Mouse (Mus musculus): ENCODE measurements around the gene Gltpd2.
"Not testable (repeated sequence)": the region's sequence is repeated elsewhere in the genome, so short reads cannot be mapped to it uniquely, and the experiment has no call there.

The Gltpd2 gene

DNA sequence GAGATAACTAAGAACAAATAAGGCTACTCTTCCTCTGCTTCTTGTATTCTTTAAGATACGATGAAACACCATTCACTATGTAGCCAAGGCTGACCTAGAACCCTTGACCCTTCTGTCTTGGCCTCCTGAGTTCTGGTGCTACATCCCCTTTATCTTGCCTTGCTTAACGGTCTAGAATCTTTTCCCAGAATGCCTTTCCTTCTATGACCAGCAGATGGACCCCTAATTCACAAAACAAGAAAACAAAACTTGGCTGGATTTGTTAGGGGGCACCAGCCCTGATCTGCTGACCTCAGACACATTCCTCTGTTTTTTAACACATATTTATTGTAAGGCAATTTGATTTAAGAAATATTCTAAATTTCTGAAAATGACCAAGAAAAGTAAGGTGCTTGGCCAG is 2.6 kb upstream of the Gltpd2 start:
- in situ Hi-C loops (cut with MboI): loop anchor here (10.0 kb wide), 1 partner anchor 238 kb away; no protein-coding TSS in a partner anchor

DNA sequence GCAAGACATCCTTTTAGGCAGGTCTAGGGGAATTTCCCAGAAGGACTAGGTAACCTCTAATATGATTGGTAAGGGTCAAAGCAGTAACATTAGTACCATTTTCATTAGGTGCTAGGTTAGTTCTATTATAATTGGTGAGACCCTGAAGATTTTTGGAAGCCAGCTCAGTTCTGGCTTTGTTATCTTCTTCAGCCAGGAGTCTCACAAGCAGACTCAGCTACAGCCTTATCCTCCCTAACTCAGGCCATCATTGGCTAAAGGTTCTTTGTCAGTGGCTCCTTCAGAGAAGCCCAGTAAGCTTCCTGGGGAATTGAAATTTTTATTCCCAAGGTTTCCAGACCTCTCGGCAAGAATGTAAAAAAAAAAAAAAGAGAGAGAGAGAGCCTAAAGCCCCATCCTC is 560 bp upstream of the Gltpd2 start:
- in situ Hi-C loops (cut with MboI): loop anchor here (10.0 kb wide), 1 partner anchor 236 kb away; no protein-coding TSS in a partner anchor

DNA sequence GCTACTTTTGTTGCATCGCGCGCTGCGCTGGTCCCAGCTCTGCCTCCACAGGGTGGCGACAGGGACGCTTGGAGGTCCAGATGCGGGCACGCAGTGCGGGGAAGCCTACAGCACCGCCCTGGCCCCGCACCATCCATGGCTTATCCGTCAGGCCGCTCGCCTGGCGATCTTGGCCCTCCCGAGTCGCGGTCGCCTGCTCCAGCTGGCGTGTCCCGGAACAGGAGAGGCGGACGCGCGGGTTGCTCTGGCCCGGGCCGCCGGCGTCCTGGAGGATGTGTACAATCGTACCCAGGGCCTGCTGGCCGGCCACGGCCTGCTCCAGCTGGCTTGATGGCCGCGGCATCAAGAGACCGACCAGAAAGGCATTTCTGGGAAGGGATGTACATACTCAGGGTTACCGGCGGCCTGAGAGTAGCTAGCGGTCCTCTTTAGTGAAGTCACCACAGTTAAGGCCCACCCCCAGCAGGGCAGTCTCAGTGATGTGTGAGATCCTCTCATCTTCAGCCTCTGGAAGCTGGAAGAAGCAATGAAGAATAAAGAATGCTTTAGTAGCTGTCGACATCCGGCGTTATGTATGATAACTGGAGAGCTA is 1.3 kb downstream of the Gltpd2 start:
- in situ Hi-C loops (cut with MboI): no loop called here

DNA sequence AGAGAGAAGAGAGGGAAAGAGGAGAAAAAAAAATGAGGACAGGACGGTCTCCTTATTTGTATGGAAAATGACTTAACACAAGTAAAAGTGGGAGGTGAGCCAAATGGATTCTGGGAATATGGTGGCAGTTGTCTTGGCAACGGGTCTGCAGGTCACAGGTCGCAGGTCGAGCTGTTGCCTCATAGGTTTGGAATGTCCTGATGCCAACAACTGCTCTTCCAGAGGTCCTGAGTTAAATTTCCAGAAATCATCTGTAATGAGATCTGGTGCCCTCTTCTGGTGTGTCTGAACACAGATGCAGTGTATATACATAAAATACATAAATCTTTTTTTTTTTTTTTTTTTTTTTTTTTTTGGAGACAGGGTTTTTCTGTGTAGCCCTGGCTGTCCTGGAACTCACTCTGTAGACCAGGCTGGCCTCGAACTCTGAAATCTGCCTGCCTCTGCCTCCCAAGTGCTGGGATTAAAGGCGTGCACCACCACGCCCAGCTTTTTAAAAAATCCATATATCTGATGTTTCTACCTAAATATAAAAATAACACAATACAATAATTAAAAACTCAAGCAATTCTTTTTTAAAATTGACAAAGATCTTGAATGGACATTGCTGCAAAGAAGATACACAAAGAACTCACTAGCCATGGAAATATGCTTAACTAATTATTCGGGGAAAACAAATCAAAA is 4.5 kb downstream of the Gltpd2 start:
- in situ Hi-C loops (cut with MboI): not testable (repeated sequence)

DNA sequence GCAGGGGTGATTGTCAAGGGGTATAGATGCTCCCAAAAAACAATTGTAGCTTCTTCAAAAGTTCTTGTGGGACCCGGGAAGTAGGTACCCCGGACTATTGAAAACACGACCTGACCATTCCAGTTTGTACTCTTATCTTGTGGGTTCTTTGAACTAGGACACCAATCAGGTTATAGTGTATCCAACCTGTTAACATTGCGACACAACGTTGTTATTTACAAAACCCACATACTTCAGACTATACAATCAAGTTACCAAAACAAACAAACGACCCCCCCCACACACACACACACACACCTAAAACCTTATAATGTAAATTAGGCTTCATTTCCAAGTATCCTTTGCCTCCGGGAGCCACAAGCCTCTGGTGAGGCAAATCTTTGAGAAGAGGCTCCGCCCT is 5.8 kb downstream of the Gltpd2 start:
- in situ Hi-C loops (cut with MboI): no loop called here

DNA sequence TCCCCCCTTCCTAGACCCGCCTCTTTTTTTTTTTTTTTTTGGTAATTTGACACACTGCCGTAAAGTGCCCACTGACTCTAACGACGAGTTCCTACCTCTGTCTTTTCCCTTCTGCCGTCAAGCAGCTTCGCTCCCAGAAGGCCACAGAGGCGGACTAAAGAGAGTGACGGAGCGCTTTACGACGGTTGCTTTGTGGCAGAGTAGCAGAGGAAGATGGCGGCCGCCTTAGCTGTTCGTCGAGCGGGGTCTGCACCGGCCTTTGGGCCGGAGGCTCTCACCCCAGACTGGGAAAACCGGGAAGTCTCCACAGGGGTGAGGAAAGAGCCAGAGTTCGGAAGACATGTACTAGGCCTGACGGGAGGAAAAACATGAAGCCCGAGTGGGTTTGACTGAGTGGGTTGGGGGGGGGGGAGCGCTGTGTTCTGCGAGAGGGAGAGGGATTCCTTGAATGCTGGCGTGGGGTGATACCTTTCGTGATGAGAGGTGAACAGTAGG is 6.2 kb downstream of the Gltpd2 start, which contains the start of gene Psmb6:
Gene Psmb6, plus strand, starts transcription at position 184 of the 495 bp plus-strand sequence.
- in situ Hi-C loops (cut with MboI): no loop called here

DNA sequence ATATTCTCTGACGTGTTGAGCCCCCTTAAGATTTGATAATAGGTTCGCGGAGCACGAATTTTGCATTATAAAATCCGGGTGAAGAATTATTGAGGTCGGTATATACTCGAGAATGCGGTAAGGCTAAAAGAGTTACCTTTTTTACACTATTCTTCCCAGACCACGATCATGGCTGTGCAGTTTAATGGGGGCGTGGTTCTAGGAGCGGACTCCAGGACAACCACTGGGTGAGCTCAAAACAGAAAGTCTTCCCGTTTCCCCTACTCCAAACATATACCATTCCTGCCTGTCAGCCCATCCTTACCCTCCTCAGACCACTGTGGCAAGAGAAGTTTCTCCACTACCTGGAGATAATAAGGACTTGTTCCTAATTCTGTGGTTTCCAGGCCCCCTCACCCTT is 6.7 kb downstream of the Gltpd2 start:
- in situ Hi-C loops (cut with MboI): no loop called here

DNA sequence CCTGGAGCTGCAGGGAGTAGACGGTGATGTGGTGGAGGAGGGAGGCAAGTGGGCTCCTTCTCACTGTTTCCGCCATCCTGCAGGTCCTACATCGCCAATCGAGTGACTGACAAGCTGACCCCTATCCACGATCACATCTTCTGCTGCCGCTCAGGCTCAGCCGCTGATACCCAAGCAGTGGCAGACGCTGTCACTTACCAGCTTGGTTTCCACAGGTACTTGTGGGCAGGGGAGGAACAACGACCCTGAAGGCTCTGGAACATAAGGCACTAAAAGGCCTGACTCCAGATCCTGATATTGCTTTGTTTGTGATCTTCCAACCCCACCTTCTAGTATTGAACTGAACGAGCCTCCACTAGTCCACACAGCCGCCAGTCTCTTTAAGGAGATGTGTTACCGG is 7.2 kb downstream of the Gltpd2 start:
- in situ Hi-C loops (cut with MboI): no loop called here

DNA sequence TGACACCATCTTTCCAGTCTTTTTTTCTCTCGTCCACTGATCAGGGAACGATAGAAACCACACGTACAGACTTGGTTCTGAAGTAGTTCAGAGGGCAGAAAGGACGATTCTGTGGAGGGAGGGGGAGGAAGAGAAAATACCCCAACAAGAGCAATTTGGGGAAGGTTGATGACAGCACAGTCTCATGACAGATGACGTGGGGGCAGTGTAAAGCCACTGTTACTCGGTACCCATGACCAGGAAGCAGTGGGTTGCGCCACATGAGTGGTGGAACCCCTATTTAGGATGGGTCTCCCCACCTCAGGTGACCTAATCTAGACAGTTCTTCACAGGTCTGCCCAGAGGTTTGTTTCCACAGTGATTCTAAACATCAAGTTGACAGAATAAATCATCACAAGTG is 9.6 kb downstream of the Gltpd2 start:
- in situ Hi-C loops (cut with MboI): no loop called here

DNA sequence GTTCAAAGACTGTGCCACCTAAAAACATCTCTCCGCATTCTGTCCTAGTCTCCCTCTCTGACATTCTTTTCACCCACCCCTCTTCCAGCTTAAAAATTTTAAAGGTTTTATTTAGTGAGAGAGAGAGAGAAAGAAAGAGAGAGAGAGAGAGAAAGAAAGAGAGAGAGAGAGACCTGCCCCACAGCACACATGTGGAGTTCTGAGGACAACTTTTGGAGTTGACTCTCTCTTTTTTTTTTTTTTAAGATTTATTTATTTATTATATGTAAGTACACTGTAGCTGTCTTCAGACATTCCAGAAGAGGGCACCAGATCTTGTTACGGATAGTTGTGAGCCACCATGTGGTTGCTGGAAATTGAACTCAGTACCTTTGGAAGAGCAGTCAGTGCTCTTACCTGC is 12.1 kb downstream of the Gltpd2 start:
- in situ Hi-C loops (cut with MboI): not testable (repeated sequence)

DNA sequence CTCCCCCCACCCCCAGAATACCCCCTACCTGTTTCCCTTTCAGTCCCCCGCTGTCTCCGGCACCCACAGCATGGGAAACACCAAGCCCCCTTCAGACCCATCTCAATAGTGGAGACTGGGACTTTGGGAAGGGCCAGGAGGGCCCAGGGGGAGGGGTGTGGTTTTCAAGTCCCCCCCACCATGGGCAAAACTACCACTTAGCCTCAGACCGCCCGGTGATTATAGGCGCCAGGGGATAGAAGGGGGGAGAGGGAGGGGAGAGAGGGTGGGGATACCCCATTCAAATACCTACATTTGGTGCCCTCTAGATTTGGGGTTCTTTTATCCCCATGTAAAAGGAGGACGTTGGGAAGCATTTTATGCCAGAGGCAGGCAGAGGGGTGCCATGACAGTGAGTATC is 13.8 kb downstream of the Gltpd2 start, which contains the start of gene Gm40193:
Gene Gm40193, minus strand, starts transcription at position 101 of the 400 bp plus-strand sequence.
- in situ Hi-C loops (cut with MboI): no loop called here

DNA sequence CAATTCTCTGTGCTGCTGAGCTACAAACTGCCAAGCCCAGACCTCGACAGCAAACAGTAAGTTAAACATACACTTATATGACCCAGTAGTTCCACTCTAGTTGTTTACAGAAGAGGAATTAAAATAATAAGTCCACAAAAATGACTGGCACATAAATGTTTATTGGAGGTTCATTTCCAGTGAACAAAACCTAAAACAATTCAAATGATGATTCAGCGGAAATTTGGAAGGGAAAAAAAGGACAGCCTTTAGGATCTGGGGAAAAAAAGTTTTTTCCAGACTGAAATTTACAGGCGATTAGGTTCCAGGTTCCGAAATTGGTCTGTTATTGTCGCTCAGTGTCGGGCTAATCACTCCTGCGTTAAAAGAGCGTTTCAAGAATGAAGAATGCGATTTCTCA is 20.4 kb downstream of the Gltpd2 start:
- in situ Hi-C loops (cut with MboI): no loop called here

DNA sequence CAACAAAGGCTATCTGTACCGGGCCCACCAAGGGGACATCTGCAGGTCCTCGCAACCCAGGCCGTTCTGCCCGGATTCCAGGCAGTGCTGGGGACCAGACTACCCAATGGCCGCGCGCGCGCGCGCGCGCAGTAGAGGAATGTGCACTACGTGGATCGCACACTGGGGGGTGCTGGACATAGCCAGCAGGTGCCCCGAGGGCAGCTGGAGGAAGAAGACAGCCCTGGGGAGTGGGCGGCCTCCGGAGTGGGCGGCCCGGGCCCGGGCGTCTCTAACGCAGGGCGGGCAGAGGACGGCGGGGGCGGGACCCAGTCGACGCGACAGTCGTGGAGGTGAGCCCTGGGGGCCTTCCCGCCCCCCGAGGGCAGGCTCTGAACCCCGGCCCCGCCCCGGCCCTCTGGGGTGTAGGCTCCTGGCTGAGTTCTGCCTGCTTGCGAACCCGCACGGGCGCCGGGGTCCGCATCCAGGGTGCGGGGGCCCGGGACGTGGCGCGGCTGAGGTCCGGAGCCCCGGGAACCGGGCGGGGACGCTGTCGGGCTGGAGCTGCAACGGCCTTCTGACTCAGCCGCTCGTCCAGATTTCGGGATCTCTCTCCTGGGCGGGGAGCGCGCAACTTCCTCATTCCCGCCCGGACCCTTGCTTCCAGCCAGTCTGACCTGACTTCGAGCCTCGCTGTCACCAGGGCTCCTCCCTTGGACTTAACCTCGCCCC is 21.0 kb downstream of the Gltpd2 start, which contains the start of gene Pld2:
Gene Pld2, plus strand, starts transcription at position 188 of the 711 bp plus-strand sequence.
- in situ Hi-C loops (cut with MboI): no loop called here

DNA sequence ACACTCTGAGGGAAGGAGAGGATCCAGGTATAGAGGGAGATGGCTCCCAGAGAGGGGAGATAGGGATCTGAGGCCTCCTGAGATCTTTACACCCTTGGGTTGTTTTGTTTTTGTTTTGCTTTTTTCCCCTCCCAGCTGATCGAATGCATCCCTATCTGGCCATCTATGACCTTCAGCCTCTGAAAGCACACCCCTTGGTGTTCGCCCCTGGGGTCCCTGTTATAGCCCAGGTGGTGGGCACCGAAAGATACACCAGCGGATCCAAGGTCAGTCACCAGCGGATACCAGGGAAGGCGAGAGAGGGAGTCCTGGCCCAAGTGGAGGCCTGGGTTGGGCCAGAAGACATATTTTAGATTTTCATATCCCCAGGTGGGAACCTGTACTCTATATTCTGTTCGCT is 21.9 kb downstream of the Gltpd2 start:
- in situ Hi-C loops (cut with MboI): no loop called here

DNA sequence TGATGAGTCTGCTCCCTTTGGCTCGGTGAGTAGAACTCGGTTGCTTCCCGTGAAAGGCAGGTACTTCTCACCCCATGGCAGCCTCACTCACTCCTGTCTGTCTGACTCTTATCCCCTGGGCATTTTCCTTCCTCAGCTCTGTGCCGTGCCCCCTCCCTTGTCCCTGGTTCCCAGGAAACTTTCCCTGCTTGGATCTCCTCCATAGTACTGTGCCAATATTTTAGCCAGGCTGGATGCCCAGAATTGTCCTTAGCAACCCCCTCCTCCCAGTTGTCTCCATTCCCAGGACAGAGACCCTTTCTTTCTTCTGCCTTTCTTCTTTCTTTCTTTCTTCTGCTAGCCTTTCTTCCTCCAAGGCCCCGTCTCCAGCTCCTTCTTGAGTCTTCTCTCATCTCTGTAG is 22.4 kb downstream of the Gltpd2 start:
- in situ Hi-C loops (cut with MboI): no loop called here

DNA sequence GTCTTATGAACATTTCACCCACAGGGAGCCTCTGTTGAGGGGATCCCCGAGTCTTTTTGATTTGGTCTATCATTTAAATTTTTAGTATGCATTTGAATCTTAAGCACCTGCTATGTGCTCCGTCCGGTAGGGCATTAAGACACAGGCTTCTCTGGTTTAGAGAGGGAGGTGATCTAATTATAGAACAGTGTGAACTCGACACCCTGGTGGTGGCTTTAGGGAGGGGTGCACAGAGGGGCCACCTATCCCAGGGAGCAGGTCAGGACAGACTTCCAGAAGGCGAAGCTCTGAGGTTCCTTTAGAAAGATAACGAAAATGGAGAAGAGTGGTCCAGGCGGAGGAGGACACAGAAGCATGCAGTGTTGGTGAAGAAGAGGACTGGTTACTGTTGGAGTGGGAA is 25.5 kb downstream of the Gltpd2 start:
- in situ Hi-C loops (cut with MboI): no loop called here

DNA sequence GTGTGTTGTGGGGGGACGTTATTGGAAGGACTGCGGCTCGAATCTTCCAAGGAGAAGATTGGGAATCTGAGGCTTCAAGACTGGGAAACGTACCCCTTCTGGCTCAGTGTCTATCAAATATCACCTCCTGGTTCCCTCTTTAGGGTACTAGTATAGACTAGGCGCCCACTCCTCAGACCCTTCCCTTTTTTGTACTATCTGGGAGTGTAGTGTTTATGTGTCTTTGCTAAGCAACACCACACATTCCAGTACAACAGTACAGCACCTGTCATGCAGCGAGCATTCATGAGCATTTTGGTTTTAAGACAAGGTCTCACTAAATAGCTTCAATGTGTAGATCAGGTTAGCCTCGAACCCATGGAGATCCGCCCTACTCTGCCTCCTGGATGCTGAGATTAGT is 32.5 kb downstream of the Gltpd2 start:
- in situ Hi-C loops (cut with MboI): no loop called here

DNA sequence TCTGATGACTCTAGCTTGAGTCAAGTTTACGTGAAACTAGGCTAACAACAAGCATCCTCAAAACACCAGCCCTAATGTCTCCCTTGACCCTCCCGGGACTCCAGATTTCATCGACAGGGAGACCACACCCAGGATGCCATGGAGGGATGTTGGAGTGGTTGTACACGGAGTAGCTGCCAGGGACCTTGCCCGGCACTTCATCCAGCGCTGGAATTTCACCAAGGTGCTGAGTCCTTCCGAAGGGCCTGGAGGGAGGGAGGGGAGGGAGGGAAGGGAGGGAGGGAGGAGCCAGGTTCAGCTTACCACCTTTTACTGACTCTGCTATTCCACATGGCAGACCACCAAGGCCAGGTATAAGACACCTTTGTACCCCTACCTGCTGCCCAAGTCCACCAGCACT is 34.9 kb downstream of the Gltpd2 start:
- in situ Hi-C loops (cut with MboI): no loop called here

DNA sequence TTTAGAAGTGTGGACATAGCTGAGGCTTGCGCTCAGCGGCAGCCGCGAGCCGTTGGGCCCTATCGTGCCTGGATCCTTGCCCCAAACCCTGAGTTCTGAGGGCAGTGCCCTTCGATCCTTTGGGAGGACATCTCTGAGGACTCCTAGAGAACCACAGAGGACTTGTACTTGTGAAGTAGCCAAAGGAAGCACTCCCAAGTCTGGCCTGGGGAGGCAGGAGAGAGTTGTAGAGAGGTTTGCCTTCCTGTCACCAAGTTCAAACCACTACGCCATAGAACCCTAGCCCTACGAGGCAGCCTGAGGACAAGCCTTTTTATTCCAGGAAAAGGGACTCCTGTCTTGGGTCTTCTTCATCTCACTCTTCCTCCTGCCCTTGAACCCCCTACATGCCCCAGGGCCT is 38.5 kb downstream of the Gltpd2 start:
- in situ Hi-C loops (cut with MboI): no loop called here

DNA sequence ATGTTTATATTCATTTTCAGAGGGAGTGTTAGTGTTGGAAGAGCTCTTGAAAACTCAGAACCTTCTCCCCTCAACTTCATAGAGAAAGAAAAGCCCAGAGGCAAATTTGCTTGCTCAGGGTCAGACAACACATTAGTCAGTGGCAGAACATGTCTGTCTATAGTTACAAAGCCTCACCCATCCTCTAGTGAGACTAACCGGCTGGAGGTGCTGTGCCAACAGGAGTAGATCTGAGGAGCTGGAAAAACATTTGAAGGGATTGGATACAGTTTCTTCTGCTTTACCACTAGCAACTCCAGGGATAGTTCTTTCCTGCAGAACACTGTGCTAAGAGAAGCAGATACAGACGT is 42.9 kb downstream of the Gltpd2 start:
- in situ Hi-C loops (cut with MboI): no loop called here

DNA sequence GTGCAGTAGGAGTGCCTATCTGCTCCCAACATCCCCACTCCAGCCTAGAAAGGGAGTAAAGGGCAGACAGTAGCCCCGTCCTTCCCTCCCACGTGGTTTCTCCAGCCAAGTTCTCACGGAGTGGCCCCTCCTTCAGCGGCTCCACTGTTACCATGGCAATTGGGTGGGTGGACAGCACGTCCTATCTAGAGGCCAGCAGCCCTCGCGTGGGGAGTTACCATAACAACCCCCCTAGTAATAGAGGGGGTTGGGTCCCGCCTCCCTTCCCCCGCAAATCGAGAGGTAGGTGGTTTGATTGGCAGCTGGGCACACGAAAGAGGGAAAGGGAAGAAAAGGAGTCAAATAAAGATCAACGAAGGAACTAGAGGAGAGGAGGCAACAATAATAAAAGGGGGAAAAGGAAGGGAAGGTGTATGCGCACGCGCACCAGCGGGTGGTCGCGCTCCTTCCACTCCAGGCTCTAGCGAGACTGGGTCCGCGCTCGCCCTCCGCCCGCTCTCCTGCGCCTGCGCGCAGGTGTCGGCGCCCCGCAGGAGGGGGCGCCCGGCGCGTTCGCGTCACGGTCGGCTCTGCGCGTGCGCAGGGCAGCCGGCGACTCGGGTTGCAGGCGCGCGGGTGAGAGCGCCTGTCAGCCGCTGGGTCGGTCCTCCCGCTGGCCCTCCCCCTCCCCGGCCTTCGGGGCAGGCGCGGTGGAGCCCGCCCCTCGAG is 43.4 kb downstream of the Gltpd2 start, which contains the start of gene Mink1:
Gene Mink1, plus strand, starts transcription at position 595 of the 708 bp plus-strand sequence.
- in situ Hi-C loops (cut with MboI): no loop called here

DNA sequence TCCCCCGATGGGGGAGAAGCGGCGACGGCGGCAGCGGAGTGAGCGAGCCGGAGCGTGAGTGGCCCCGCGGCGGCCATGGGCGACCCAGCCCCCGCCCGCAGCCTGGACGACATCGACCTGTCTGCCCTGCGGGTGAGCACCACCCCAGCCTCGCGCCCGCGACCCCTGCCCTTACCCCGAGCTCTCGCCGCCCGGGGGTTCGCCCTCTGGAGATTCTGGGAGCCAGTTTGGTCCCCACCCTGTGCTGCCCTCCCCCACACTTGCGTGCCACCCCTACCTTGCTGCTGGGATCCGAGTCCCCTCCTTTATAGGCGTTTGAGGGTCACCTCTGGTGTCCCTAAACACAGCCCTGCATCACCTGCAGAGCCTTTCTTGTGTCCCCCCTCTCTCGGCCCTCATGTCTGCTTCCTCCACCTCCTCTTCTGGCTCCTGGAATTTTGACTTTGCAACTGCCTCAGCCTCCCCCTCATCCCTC is 44.0 kb downstream of the Gltpd2 start:
- in situ Hi-C loops (cut with MboI): no loop called here
